Mouse (Mus musculus) fat pad, adult 2 months (tissue): ENCODE data around the gene Slc50a1.

Experiments
- DNase-seq: peaks from one replicate; pipeline ENCODE4 v3.0.0-alpha.2; 2011; ENCODE audit warnings: low read depth, low spot score; ENCODE audit errors: extremely low read depth

Gene Slc50a1

DNA sequence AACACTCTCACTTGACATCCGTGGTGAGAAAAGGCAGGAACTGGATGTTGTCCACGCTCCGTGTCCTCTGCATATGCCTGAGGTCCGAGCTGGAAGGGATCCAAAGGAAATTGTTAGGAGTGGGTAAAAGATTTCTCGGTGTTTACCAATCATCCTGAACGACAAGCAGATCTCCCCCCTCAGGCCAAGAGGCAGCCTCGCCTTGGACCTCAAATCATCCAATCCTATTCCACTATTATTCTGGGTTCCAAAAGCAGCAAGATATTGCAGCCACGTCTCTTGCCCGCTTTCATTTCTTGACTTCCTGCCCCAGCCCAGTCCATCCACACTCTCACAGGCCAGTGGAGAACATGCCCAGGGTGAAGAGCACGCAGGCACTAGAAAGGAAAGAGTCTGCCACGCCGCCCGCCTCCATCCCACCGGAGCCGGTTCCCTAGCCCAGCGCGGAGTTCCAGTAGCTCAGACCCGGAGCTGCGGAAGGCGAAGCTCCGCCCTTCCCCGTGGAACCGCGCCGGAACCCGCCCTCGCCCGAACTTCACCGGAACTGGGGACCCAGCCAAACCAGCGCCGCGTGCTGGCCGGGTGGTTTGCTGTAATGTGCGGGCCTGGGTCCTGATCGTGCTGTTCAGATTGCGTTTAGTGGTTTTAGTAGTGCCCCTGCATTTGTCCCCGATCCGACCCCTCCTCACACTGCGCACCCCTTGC is at the start of gene Slc50a1:
Gene Slc50a1 (minus strand): TSS at position 520 of the 705 bp plus-strand sequence.
- DNase-seq = no peak

DNA sequence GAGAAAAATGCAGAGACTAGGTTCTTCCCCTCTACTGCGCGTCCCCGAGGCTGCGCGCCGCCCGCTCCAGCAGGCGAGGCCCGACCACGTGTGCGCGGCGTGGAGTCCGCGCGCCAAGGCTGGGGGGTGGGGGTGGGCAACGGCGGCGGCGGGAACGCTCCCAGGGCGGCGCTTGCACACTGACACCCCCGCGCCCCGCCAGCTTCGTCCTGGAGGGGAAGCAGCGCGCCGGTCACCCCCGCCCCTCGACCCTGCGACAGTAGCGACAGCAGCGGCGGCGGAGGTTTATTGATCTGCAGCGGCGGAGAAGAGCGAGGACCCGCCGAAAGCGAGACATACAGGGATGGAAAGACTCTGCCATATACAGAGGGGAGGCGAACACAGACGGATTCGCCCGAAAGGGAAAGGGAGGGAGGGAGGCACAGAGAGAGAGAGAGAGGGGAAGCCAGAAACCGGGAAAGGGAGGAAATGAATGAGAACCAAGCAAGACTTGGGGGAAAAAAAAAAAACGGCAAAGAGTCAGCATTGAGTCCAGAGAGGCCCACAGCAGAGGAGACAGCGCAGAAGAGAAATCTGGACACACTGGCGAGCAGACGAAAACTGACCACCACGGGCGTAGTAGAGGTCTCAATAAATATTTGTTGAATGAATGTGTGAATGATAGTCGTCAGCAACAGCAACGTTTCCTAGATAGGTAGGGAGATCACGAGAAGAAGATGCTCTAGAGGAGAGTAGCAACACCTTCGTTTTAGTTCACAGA is 49.4 kb upstream of the Slc50a1 start:
- no peak for DNase-seq

DNA sequence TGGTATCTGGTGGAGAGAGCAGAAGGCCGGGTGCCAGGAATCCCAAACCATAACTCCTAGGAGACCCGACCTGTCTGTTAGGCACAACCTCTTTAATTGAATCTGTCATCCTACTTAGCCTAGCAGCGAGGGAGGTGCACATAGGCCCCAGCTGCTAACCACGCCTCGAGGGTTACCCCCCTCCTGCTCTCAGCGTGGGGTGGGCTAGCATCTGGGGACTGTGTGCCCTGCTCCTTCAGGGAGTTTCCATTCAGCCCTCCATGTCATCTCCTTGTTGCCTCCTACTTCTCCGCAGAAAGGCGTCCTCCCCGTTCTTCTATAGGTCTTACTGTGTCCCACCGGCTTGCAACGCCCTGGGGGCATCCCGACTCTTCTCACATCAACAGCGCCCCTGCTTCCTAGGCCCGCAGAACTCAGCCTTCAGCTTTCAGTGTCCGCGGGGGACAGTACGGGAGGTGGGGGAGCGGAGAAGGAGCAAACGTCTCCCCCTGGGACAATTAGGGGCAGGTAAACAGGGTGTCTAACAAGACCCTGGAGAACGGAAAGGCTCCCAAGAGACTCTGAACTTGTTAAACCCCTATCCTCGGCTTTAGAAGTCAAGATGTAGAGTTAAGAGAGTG is 48.7 kb upstream of the Slc50a1 start:
- DNase-seq = no peak

DNA sequence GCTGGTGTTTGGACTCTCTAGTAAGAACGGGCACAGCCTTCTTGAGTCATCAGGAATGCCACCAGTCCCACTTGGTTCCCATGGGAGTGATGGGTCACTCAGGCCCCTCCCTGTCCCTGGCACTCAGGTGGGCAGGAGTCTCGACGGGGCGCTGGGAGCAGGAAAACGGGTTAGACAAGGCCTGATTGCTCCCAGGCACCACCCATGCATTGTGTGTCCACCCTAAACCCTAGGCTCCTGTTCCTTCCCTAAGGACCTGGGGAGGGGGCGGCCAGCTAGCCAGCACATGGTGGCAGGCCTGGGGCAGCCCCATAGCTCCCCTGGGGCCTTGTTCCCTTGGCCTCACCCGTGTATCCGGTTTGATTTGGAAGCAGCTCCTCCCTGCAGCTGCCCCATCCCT is 47.9 kb upstream of the Slc50a1 start:
- no peak for DNase-seq

DNA sequence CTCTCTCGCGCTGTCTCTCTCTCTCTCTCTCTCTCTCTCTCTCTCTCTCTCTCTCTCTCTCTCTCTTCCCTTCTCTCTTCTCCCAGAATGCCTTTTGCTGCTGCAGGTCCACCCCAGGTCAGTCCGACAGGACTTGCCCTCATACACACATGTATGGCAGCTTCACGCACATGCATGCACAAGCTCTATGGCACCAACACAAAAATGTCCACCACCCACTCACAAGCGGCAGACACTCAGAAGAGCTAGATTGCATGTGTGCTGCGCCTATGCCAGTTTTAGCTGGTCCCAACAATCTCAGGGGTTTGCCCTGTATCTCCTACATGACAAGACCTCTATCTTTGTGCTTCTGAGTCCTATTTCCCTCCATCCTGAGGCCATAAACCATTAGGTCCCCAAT is 46.9 kb upstream of the Slc50a1 start:
- no peak for DNase-seq

DNA sequence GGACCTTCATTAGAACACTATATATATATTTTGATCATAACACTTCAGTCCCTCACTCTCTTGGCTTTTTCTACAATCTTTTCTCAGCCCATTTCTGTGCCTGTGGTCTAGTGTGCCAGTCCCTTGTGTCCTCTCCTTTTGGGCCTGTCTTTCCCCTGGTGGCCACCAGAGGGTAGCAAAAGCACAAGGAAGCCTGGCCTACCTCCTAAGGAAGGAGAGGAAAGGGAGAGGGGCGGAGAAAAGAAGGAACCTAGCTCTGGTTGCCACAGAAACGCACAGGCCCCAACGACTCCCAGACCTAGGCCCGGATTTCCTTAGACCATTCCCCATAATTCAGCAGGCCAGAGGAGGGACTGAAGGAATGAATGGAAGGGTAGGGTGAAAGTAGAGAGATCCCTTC is 46.5 kb upstream of the Slc50a1 start:
- no peak for DNase-seq

DNA sequence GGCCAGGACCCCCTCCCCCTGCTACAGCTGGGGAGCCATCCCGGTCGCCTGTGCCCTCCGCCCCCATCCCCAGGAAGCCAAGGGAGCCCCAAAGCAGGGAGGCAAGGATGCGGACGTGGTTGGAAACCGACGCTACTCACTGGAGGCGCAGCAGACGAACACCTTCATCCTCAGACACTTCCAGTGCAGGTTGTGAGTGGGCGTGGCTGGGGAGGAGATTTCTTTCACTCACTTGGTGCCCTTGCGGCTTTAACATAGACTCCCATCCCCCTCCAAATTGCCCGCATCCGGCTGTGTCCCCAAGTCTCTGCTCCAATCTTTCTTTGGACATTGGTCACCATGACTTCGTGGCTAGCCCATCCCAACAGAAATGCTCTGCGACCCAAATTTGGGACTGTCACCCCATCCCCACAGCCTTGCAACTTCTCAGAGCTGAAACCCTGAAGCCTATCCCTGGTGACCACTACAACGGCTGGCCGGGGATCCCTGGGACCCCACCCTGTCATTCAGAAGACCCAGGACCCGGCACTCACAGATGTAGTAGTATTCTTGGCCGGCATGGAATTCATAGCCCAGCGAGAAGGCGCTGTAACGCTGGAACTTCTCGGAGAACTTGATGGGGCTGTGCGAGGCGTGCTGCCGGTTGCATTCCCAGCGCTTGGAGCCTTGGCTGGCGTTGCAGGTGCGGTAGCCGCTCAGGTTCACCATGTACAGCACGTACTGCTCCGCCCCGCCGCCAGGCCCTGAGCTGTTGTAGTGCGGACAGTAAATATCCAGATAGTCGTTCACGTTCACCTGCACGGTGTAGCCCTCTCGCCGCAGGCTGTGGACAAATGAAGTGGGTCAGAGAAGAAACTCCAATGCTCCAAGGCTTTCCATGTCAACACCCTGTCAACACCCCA is 45.8 kb upstream of the Slc50a1 start:
- no peak for DNase-seq

DNA sequence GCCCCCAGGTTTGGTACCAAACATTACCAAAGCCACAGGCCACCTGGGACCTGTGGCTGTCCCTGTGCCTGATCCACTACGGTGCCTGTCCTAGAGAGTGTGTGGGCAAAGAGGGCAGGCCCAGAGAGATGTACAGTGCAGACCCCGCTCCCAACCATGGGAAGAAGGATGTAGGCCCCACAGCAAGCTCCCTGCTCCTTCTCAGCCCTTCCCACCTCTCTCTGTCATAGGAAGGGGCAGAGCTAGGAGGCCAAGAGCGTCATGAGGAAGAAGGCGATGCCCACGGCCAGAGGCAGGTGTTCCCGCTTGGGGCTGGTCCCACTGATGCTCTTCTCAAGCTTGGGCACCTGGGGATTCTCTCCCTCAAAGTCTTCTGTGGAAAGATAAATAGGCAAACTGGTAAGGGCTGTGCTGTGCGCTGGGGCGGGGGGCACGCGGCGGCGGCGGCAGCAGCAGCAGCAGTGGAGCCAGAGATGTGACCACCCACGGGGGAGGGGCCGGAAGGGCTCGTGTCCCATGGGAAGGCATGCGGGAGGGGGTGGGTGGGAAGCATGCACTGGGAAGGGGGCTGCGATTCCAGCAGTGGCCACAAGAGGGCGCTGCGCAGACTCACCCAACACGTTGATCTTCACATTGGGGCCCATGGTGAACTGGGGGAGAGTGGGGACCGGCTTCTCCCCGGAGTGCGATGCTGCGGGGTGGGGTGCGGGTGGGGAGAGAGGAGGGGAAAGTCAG is 45.0 kb upstream of the Slc50a1 start:
- DNase-seq = no peak

DNA sequence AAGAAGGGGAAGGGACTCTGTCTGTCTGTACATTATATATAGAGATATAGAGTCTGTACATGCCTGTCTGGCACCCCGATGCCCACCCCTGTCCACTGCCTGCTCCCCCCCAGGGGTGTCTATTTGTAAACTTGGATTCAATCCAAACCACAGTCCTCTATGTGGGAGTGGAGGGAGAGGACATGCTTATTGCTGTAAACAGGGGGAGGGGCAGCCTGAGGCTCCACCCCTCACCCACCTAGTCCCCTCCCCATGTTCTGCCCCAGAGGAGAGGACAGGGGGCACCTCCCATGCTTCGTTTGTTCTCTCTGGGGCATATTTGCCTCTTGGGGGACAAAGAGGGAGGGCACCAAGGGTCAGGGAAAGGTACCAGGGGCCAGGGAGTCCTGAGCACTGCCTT is 44.4 kb upstream of the Slc50a1 start:
- no peak for DNase-seq

DNA sequence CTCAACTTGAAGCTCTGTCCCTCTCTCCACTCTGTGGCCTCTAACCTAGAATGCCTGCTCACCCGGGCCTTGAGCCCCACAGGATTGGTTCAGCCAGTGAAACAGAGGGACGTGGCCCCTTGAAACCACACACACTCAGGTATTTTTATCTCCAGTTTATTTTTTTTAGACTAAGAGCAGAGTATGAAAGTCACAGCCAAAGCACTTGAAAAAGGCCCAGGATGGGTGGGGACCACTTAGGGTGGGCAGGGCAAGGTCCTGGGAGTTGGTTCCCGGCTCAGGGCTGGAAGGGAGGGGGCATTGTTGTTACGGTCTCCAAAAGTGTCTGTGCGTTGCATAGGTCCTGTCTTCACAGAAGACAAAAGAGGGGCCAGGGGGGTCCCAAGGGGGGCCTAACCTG is 44.0 kb upstream of the Slc50a1 start:
- DNase-seq = no peak

DNA sequence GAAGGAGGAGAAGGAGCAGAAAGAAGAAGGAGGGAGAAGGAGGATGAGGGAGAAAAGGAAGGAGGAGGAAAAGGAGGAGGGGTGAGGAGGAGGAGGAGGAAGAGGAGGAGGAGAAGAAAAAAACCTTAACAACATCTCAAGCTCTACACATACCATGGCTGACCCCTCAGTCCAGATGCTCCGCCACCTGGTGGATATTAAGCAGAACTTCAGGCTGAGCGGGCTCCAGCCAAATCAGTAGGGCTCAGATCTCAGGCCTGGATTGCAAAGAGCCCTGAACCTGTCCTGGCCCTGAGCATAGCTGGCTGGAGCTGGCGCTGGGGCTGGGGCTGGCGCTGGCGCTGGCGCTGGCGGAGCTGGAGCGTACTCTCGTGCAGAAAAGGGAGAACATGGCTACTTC is 37.7 kb upstream of the Slc50a1 start:
- DNase-seq = no peak

DNA sequence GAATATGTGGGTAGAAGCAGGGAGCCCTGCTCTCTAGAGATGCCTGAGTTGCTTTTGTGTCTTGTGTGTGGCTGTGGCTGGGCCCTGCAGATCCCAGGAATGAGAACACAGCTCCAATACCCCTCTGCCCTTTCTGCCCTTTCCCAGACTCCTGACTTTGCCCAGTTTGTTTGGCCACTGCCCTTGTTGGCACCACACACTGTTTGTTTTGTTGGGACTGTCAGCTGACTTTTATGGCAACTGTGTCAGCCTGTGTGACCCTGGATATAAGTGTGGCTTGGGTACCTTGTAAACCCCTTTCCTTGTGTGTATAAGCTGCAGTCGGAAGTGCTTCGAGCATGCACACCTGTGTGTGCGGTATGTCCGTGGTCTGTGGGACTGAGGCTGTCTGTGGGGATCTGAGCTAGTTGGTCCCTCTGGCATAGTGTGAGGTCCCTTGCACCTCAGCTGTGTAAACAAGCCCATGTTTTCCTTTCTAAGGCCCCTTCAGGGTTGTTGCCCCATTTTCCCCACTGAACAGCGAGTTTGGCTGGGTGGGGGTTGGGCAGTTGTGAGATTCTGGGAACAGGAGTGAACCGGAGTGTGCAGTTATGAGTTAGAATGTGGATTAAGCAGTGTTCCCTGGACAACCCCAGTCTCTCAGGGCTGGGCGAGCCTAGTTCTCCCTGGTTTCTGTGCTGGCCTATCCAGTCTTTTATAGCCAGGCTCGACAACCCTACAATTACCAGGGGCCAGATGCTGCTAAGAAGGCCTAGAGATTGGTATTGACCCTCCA is 35.4 kb upstream of the Slc50a1 start:
- no peak for DNase-seq

DNA sequence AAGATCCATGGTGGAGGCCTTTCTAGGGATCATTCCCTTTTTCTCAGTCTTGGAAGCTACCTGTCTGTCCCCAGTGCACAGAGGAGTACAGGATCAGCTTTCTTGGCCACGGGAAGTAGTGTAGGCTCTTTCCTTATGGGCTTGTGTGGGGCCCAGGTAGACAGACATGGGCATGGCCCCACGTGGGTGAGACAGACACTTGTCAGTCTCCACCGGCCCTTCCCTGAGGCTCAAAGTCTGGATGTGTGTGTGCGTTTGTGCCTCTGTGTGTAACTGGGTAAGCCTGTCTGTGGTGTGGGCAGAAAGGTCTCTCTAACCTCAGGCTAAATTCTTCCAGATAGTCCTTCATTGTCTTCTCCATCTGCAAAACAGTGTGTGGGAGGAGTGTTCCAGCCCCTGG is 34.7 kb upstream of the Slc50a1 start:
- no peak for DNase-seq

DNA sequence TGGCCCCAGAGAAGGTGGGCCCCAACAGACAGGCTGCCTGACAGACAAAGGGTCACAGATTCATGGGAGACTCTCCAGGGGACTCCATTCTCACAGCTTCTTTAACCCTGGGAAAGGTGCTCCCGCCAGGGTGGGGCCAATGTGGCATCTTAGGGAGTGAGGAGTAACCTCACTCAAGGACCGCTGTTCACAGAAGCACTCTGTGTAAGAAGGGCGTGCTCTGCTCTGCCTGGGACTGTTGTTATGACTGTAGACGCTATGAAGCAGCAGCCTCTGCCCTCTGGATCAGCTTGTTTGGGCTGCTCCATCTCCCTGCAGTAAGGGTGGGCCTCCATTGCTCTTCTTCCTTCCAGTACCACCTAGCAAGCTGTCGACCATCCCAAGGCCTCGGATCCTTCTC is 34.1 kb upstream of the Slc50a1 start:
- no peak for DNase-seq

DNA sequence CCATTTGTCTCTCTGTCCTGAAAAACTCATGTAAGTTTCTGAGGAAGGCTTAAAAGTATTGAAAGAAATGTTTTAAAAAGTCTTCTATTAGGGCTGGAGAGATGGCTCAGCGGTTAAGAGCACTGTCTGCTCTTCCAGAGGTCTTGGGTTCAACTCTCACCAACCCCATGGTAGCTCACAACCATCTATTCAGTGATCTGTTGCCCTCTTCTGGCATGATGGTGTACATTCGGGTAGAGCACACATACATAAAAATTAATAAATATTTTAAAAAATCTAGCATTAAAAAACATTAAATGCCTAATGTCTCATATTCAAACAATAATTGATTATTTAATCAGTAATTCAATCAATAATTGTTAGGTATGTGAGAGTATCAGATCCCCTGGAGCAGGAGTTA is 30.1 kb upstream of the Slc50a1 start:
- no peak for DNase-seq

DNA sequence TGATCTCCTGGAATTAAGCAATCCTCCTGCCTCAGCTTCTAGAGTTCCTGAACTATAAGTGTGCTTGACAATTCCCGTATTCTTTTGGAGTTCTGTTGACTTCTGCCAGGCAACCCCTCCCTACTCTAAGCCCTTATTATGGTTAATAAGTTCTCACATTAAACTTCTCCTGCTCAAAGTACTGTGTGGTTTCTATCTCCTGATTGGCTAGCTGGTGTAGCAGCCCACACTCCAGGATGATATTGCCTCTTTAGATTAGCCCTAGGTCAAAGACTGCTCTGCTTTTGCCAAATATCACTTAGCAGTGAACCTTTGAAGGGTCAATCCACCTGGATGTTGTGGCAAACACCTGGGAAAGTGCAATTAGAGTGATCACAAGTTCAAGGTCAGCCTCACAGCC is 29.7 kb upstream of the Slc50a1 start:
- no peak for DNase-seq

DNA sequence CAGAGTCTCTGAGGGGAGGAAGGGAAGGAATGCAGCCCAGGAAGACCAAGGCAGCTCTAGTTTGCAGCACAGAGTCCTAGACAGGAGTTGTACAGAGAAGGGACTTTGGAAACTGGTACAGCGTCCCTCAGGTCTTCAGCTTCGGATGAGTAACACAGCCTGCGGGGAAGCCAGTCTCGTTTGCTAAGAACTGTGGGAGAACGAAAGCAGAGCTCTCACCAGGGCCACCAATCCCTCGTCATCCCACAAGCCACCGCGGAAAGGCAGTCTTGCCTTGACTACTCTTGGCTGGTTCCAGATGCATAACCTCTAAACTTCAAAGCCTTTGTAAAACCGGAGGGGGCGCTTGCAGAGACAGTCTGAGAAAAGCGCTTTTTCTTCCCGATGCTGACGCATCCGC is 29.1 kb upstream of the Slc50a1 start:
- no peak for DNase-seq

DNA sequence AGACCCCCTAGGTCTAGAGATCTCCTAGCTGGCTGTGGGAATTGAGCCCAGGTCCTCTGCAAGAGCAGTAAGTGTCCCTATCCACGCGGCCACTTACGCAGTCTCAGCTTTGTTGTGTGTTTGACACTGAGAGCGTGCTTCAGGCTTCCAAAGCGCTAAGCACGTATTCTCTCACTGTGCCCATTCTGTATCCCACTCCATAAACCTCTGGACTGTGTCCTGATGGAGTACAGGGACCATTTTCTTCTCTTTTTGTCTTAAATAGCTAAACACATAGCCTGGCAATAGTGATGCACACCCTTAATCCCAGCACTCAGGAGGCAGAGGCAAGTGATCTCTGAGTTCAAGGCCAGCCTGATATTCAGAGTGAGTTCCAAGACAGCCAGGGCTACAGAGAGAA is 28.5 kb upstream of the Slc50a1 start:
- DNase-seq = no peak

DNA sequence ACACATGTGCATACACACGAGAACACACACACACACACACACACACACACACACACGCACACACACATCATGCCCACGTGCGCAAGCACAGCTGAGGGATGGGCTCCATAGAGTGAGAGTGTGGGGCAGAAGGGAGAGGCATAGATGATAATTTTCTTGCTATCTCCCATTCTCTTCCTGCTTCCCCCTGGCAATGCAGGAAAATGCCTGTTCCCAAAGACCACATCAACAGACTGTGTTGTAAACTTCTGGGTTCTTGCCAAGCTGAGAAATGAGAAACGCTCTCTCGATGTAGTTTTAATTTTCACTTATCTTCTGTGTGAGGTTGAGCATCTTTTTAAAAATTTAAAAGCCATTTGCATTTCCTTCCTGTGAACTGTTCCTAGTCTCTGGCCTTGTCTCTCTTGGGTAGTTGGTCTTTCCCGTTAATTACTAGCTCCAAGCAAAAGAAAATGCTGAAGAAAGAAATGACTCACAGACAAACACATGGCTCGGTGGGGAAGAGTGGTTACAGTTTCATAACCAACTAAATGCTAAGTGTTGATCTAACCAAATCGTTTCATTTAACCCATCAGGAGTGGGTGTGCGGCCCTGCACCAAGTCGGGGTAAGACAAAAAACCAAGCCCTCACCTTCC is 26.5 kb upstream of the Slc50a1 start:
- no peak for DNase-seq
